Mouse (Mus musculus) frontal cortex, adult (tissue): ENCODE measurements at regions not wholly inside any gene's neighbourhood (a gene's known extent, or its start where the extent isn't known, plus 50 kb on each side); places are given as distances from the start of the nearest gene placed in this dataset.

Experiments
- ATAC-seq: cut with Nextera tagmentation; 2 replicates; pipeline ENCODE4 v1.9.2; 2017; ENCODE audit warnings: mild to moderate bottlenecking, moderate library complexity, mixed read lengths; ENCODE audit not compliant: low TSS enrichment

- peak; percentile 81 for ATAC-seq
Measured at GRCm38 (mm10) chr3:9200156-9200555, 409.7 kb downstream of the Zfp704 start.

DNA sequence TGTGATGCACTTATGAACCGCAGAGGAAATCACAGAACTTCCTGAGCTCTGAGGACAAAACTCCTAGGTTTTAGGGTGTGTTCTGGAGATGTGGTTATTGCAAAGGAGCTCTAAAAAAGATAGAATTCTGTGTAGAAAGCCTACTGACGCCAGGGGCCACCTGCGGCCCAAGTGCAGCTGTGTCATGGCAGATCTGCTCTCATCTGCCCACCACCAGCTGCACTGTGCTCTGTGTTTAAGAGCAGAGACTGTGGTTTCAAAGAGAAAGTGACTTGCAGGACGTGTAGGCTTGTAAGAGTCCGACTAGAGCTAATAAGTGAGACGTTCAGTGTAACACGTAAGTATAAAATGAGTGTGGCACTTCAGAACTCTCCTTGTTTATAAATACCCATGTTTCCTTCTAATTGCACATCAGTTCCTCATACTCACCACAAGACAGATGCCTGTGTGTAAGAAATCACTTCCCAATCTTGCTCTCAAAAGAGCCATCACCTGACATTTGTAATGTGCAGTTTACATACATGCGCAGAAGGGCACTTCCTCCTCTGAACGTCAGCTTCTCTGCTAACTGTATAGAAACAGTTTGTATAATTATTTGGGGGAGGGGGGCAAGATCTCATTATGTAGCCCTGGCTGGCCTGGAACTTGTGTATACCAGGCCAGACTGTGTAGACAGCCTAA lies 411.1 kb downstream of the Zfp704 start:
- no peak for ATAC-seq

DNA sequence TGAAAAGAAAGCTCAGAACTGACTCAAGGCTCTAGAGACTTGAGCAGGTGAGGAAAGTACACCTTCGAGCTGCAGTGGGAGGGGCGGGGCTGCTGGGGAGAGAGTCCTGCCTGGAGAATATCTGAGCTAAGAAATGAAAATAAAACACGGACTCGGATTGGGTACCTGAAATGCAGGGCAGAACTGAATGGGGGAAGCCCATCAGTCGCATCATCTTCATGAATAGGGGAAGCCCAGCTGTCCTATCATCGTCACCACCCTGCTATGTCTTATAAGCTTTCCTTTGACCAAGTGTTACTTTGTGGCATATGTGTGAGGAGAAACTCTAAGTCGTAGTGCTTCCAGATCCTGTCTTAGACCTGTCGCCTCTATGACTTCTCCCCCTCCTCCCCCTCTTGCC lies 414.1 kb downstream of the Zfp704 start:
- no peak for ATAC-seq

DNA sequence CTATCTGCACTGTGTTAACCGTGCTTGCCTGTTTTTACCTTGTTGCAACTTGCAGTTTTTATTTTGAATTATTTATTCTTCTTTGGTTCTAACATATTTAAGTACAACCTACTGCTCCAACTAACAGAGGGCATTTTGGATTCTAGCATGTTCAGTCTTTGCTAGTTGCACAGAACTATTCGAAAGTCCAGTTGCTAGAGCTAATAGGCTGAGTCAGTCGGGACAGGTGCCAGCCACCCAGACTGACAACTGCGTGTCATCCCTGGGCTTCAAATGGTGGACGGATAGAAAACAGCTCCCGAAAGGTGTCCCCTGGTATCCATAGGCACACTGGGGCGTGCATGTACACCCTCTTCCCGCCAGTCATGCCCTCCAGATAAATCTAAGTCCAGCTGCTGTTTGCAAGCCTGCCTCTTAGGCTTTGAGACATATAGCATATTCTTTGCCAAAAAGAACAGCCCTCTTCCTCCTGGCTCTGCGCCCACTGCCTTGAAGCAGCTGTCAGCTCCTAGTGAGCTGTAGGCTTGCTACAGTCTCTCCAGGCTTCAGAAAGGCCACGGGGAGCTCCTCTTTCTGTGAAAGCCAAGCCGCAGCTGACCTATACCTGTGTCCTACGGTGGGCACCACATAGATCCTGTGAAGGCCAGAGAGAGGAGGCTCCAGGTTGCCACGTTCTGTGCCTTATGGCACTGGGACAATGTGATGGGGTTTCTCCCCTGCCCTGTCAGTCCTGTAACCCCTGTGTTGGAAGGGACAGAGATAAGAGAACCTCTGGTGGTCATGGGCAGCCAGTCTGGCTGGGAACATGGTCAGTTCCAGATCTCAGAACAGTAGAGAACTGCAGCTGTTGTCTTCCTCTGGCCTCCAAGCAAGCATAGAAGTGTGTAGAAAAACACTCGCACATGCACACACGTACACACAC lies 420.3 kb downstream of the Zfp704 start:
- ATAC-seq = peak; percentile 91

DNA sequence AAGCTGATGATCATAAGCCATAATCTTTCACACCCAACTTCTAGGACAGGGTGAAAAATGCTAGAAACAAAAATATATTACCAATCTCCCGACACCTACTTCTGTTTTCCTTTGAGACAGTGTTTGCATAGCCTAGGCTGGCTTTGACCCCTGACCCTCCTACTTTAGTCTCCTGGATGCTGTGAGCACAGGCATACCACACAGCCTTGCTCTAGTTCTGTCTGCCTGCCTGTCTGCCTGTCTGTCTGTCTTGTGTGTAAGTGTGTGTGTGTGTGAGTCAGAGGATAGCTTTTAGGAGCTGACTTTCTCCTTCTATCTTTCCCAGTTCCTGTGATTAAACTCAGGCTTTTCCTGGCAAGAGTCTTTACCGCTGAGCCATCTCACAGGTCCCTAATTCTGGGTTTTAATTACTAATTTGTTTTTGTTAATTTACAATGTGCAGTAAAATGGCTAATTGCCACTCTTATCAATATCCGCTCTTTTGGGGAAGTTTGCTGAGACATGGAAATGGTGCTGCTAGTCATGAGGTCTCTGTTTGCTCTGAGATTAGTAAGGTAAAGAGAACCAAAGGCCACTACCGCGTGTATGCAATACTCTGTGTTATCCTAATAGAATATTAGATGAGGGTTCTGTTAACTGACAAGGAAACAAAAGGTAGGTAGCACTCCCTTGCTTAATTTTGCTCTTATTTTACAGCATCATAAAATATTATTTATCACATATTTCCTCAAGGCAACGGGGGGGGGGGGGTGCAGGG lies 423.3 kb downstream of the Zfp704 start:
- ATAC-seq = no peak

DNA sequence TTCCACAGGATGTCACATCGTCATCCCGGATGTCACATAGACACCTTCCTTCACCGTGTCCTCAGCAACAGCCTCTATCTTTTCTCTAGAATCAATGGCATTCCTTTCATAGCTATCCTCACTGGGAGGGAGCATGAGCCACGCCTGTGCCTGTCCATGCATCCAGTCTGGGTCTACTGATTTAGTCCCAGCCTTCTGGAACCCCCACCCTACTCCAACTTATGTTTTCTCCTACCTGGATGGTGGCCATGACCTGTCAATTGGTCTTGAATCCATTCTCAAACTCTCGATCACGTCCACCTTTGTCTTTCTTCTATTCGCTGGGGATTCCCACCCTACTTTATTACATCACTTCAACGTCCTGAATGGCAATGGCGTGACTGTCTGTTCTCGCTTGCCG lies 428.3 kb downstream of the Zfp704 start:
- no peak for ATAC-seq

GRCm38 (mm10) chr3:9179641-9180040 lies 430.2 kb downstream of the Zfp704 start:
- no peak for ATAC-seq

DNA sequence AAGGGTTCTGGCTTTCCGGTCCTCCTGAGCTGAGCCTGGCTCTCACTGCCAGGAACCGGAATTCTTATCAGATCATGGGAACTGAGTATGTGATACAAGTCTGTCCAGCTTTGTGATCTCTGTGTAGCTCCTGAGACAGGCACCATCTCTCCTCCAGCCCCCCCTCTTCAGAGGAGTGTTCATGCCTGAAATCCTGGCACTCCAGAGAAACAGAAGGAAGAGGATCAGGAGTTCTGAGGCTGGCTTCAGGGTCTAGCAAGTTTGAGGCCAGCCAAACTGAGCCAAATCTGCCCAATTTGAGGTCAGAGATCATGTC lies 435.4 kb downstream of the Zfp704 start:
- no peak for ATAC-seq

DNA sequence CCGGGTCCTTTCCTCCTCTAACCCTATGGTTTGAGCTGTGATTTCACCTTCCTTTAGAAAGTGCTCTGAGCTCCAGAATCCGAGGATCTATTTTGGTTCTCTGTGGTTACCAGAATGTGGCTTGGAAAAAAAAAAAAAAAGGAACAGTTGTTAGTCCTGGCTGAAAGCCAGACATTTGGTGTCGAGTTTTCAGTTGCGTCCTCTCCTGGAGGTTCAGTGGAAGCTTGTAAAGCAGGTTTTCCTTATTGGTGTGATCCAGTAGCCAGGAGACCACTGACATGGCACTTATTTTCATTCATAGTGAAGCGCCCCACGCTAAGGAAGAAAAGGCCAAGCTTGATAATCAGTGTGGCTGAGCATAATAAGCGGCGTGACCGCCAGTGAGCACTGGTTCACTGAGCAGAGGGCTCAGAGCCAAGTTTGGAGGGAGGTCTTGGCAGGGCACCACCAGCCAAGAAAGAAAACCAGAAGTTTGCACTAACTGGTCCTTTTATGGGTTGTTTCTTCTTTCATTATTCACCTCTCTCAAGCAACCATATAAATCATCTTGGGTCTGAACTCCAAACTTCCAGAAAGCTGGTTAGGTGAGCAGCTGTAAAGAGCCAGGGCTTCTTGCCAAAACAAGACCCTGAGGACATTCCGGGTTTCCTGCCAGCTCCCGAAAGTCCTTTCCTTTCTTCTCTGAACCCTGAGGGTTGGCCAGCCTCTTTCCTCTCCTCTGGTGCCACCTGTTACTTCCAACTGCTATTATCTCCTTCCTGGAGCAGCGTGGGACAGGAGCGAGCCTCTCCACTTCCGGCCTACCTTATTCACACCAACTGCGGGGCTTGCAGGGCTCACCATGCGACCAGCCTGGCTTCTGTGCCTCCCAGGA lies 436.0 kb downstream of the Zfp704 start:
- peak; percentile 72 for ATAC-seq

DNA sequence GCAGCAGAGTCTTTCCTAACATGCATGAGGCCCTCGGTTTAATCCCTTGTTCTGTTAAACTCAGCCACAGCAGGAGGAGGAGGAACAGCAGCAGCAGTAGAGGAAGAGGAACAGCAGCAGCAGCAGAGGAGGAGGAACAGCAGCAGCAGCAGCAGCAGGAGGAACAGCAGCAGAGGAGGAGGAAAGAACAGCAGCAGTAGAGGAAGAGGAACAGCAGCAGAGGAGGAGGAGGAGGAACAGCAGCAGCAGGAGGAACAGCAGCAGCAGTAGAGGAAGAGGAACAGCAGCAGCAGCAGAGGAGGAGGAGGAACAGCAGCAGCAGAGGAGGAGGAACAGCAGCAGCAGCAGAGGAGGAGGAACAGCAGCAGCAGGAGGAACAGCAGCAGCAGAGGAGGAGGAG lies 437.9 kb downstream of the Zfp704 start:
- no peak for ATAC-seq

GRCm38 (mm10) chr3:9168955-9169354 lies 440.9 kb downstream of the Zfp704 start:
- ATAC-seq = no peak

GRCm38 (mm10) chr3:9159073-9159472 lies 450.8 kb downstream of the Zfp704 start:
- ATAC-seq = no peak

GRCm38 (mm10) chr3:9154172-9154571 lies 455.7 kb downstream of the Zfp704 start:
- ATAC-seq = no peak

- ATAC-seq = peak; percentile 99
Measured at GRCm38 (mm10) chr3:9153690-9154089, 456.2 kb downstream of the Zfp704 start.

DNA sequence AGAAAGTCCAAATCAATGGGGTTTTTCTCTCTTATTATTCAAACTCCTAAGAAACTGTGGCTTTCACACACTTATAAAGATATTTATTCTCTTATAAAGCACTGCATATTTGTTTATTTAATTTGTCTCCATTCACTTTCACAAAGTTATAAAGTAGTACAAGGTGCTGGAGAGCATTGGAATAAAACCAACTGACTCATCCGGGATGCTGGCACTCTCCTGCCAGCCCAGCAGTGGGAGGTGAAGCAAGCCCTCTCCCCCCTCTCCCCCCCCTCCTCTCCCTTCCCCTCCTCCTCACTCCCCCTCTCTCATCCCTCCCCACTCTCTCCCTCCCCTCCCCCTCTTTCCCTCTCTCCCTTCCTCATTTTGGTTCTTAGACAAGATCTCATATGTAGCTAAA lies 457.6 kb downstream of the Zfp704 start:
- ATAC-seq = no peak

- ATAC-seq = no peak
Measured at GRCm38 (mm10) chr3:9151590-9151989, 458.3 kb downstream of the Zfp704 start.

DNA sequence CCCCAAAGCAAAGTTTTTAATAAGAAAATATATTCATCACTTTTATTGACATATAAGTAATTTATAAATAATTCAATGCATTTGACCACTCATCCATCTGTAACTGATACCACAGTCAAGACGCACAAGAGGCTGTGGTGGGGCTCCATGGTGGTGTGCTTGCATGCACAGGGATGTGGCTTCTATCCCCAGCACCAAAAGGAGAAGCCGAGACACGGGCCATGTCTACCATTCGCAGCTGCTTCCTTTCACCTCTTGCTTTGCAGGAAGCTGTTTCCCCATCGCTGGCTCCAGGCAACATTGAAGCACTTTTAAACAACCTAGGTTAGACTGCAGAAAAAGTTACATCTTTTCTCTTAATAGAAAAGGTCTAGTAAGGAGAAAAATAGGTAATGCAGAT lies 461.3 kb downstream of the Zfp704 start:
- ATAC-seq = no peak

GRCm38 (mm10) chr3:9146481-9146880 lies 463.4 kb downstream of the Zfp704 start:
- ATAC-seq = no peak

DNA sequence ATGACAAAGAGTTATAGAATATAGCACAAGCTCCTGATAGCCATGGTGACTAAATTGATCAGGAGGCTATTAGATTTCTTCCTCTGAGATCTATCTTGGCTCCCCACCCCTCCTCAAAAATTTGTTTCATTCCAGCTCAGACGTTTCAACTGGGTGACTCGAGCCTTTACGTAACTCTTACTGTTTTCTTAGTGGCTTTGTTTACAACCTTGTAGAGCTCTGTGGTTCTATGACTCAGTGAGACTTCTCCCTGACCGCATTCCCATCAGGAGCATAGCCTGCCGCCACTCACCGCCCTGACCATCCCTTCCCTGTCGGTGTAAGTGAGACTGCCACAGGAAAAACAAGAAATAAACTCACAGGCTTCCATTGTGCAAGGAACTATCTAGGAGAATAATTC lies 464.3 kb downstream of the Zfp704 start:
- no peak for ATAC-seq

GRCm38 (mm10) chr3:9141836-9142235 lies 468.0 kb downstream of the Zfp704 start:
- ATAC-seq = no peak

GRCm38 (mm10) chr3:9137131-9137874 lies 472.6 kb downstream of the Zfp704 start:
- ATAC-seq = 0 out of 2 replicates have a peak, but pooled peaks have one; percentile 44
